Mouse (Mus musculus) CH12.LX (cell line): ENCODE measurements at regions not wholly inside any gene's neighbourhood (a gene's known extent, or its start where the extent isn't known, plus 50 kb on each side); places are given as distances from the start of the nearest gene placed in this dataset.

Experiments used
- DNase-seq: peaks from one replicate; pipeline ENCODE4 v3.0.0-alpha.2; 2013; ENCODE audit errors: extremely low read depth
- H3K27ac ChIP-seq: 2 replicates; pipeline ENCODE4 v1.5.1; 2012; ENCODE audit warnings: low read depth, mild to moderate bottlenecking, control low read depth, moderate library complexity; ENCODE audit not compliant: insufficient read depth
- H3K27me3 ChIP-seq: replicated peaks from 2 replicates; pipeline ENCODE3; 2012; ENCODE audit warnings: inconsistent platforms
- H3K36me3 ChIP-seq, 2 experiments: replicated peaks in 1 of 2; 2 replicates each; pipeline versions ENCODE3 to v1.6.1; 2012; ENCODE audit warnings: inconsistent platforms in 1 of 2, low read length in 1 of 2, mild to moderate bottlenecking in 1 of 2, mixed read lengths in 1 of 2, moderate library complexity in 1 of 2; ENCODE audit not compliant: control insufficient read depth in 1 of 2, insufficient read depth in 1 of 2
- H3K4me1 ChIP-seq, 2 experiments: 2 replicates each; pipeline ENCODE4 v1.6.1; 2012; ENCODE audit warnings: inconsistent platforms in 1 of 2, moderate library complexity in 1 of 2; ENCODE audit not compliant: insufficient read depth in 2 of 2, control insufficient read depth in 1 of 2
- H3K4me2 ChIP-seq: 2 replicates; pipeline ENCODE4 v1.6.1; 2012; ENCODE audit warnings: low read depth, mild to moderate bottlenecking, control low read depth; ENCODE audit not compliant: poor library complexity, insufficient read depth, severe bottlenecking
- H3K4me3 ChIP-seq, 3 experiments: fragments of 150-350 bp in 1 of 3; sonication (generic) in 1 of 3; replicated peaks in 1 of 3; 2 replicates each; pipeline versions ENCODE3 to v1.5.1; 2011 to 2012; ENCODE audit warnings: low read depth in 2 of 3, low read length in 2 of 3, mild to moderate bottlenecking in 2 of 3, moderate library complexity in 2 of 3, control low read depth in 1 of 3, improper control_type of control experiment in 1 of 3, inconsistent platforms in 1 of 3, mixed read lengths in 1 of 3; ENCODE audit not compliant: poor library complexity in 1 of 3
- H3K79me2 ChIP-seq: replicated peaks from 2 replicates; pipeline ENCODE4 v1.6.1; 2012; ENCODE audit warnings: mild to moderate bottlenecking, moderate library complexity; ENCODE audit not compliant: control insufficient read depth, poor library complexity, insufficient read depth, severe bottlenecking; ENCODE audit errors: extremely low read depth
- H3K9ac ChIP-seq: 2 replicates; pipeline ENCODE4 v1.6.1; 2012; ENCODE audit warnings: low read depth, mild to moderate bottlenecking, control low read depth, moderate library complexity; ENCODE audit not compliant: insufficient read depth
- H3K9me3 ChIP-seq: replicated peaks from 2 replicates; pipeline ENCODE3; 2012; ENCODE audit warnings: low read length, inconsistent platforms, mixed read lengths
- BHLHE40 ChIP-seq: IDR thresholded peaks from 2 replicates; pipeline ENCODE4 v1.6.1; 2011; ENCODE audit warnings: mild to moderate bottlenecking, low read depth, low read length, improper control_type of control experiment
- CHD1 ChIP-seq: IDR thresholded peaks from 2 replicates; pipeline ENCODE4 v1.6.1; 2012; ENCODE audit warnings: low read depth, low read length, improper control_type of control experiment, inconsistent platforms
- E2F4 ChIP-seq: IDR thresholded peaks from 2 replicates; pipeline ENCODE4 v1.6.1; 2011; ENCODE audit warnings: low read depth, low read length, improper control_type of control experiment; ENCODE audit not compliant: insufficient replicate concordance
- ELF1 ChIP-seq: IDR thresholded peaks from 2 replicates; pipeline ENCODE4 v1.6.1; 2014; ENCODE audit warnings: low read depth, mild to moderate bottlenecking, inconsistent platforms, low read length, improper control_type of control experiment
- EP300 ChIP-seq: IDR thresholded peaks from 2 replicates; pipeline ENCODE4 v1.6.1; 2011; ENCODE audit warnings: low read length, improper control_type of control experiment
- GABPA ChIP-seq: IDR thresholded peaks from 2 replicates; pipeline ENCODE4 v1.6.1; 2012; ENCODE audit warnings: low read depth, low read length, improper control_type of control experiment, inconsistent platforms; ENCODE audit not compliant: insufficient replicate concordance
- HCFC1 ChIP-seq: IDR thresholded peaks from 2 replicates; pipeline ENCODE4 v1.6.1; 2012; ENCODE audit warnings: low read depth, mild to moderate bottlenecking, inconsistent platforms, low read length, improper control_type of control experiment
- IRF4 ChIP-seq: IDR thresholded peaks from 2 replicates; pipeline ENCODE4 v1.6.1; 2014; ENCODE audit warnings: low read depth, mild to moderate bottlenecking, inconsistent platforms, low read length, improper control_type of control experiment
- JUND ChIP-seq: conservative IDR thresholded peaks from 2 replicates; pipeline ENCODE4 v1.6.1; 2011; ENCODE audit warnings: low read depth, low read length, improper control_type of control experiment
- MAFK ChIP-seq: IDR thresholded peaks from 2 replicates; pipeline ENCODE4 v1.6.1; 2011; ENCODE audit warnings: low read length, improper control_type of control experiment; ENCODE audit not compliant: insufficient replicate concordance
- MAX ChIP-seq: IDR thresholded peaks from 2 replicates; pipeline ENCODE4 v1.6.1; 2011; ENCODE audit warnings: low read length, improper control_type of control experiment
- MAZ ChIP-seq: IDR thresholded peaks from 2 replicates; pipeline ENCODE4 v1.6.1; 2012; ENCODE audit warnings: low read depth, mild to moderate bottlenecking, inconsistent platforms, low read length, improper control_type of control experiment, moderate library complexity
- MXI1 ChIP-seq: IDR thresholded peaks from 2 replicates; pipeline ENCODE4 v1.6.1; 2011; ENCODE audit warnings: mild to moderate bottlenecking, low read depth, low read length, improper control_type of control experiment
- NELFE ChIP-seq: IDR thresholded peaks from 2 replicates; pipeline ENCODE4 v1.6.1; 2011; ENCODE audit warnings: low read depth, low read length, improper control_type of control experiment
- POLR2AphosphoS2 ChIP-seq: IDR thresholded peaks from 2 replicates; pipeline ENCODE4 v1.6.1; 2011; ENCODE audit warnings: low read depth, low read length, improper control_type of control experiment
- RCOR1 ChIP-seq: conservative IDR thresholded peaks from 2 replicates; pipeline ENCODE4 v1.6.1; 2012; ENCODE audit warnings: low read depth, mild to moderate bottlenecking, inconsistent platforms, low read length, improper control_type of control experiment
- SIN3A ChIP-seq: IDR thresholded peaks from 2 replicates; pipeline ENCODE4 v1.6.1; 2012; ENCODE audit warnings: low read length, improper control_type of control experiment, inconsistent platforms
- SMC3 ChIP-seq: IDR thresholded peaks from 2 replicates; pipeline ENCODE4 v1.6.1; 2011; ENCODE audit warnings: low read depth, low read length, improper control_type of control experiment
- TBP ChIP-seq: conservative IDR thresholded peaks from 2 replicates; pipeline ENCODE4 v1.6.1; 2011; ENCODE audit warnings: low read depth, low read length, improper control_type of control experiment
- UBTF ChIP-seq: IDR thresholded peaks from 2 replicates; pipeline ENCODE4 v1.6.1; 2012; ENCODE audit warnings: low read depth, mild to moderate bottlenecking, inconsistent platforms, low read length, improper control_type of control experiment, moderate library complexity
- USF1 ChIP-seq: IDR thresholded peaks from 2 replicates; pipeline ENCODE4 v1.6.1; 2014; ENCODE audit warnings: low read depth, mild to moderate bottlenecking, inconsistent platforms, low read length, improper control_type of control experiment
- ZKSCAN1 ChIP-seq: IDR thresholded peaks from 2 replicates; pipeline ENCODE4 v1.6.1; 2012; ENCODE audit warnings: low read depth, inconsistent platforms, low read length, improper control_type of control experiment, borderline replicate concordance
- ZMIZ1 ChIP-seq: IDR thresholded peaks from 2 replicates; pipeline ENCODE4 v1.6.1; 2012; ENCODE audit warnings: low read depth, mild to moderate bottlenecking, inconsistent platforms, low read length, improper control_type of control experiment
- ZNF384 ChIP-seq: IDR thresholded peaks from 2 replicates; pipeline ENCODE4 v1.6.1; 2012; ENCODE audit warnings: low read depth, low read length, improper control_type of control experiment, inconsistent platforms
- dilution Hi-C: fragments of 300-500 bp; cut with MboI; formaldehyde crosslinking; loops from 2 replicates; pipeline ENCODE4 v1.14.3; 2020; ENCODE audit warnings: low sequenced_read_pairs; ENCODE audit not compliant: extremely low pct_unique_long_range_greater_than_20kb, extremely low pct_ligation_motif_present
- in situ Hi-C: fragments of 300-500 bp; cut with MboI; formaldehyde crosslinking; loops from 3 replicates; pipeline ENCODE4 v1.14.3; 2019; ENCODE audit warnings: low sequenced_read_pairs, low pct_ligation_motif_present, low pct_unique_long_range_greater_than_20kb, mixed read lengths

DNA sequence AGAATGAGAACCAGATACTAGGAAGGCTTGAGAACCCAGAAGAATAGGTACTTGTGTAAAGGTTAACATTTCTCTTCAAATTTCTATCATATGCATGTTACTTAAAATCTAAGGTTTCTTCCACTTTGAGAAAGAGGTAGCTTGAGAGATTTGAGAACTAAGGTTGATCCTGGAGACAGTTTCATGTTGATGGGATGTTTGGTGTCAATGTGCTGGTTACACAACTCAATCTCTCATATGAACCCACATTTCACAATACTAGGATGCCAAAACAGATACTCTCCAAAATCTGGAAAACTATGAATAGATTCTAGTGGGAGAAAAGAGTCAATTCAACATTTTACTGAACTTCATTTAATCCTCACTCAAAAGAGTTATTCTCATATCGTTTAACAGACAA is 589.1 kb upstream of the Tusc1 start:
- no peak for DNase-seq
- no peaks in the 10 kb centered on the region for H3K27me3 ChIP-seq
- dilution Hi-C loops (no loop called here), in situ Hi-C loops (no loop called here)
- H3K9ac ChIP-seq = no peak overlapping the region
- H3K27ac ChIP-seq = no peak overlapping the region
- no peaks in the 10 kb centered on the region for H3K79me2 ChIP-seq
- H3K4me2 ChIP-seq = no peak overlapping the region
- TF ChIP-seq USF1 (no peak), MAX (no peak)
- H3K36me3 ChIP-seq = no peaks in the 10 kb centered on the region
- H3K9me3 ChIP-seq = peaks cover 7% of the 10 kb centered on the region
- H3K4me1 ChIP-seq = no peaks in the 10 kb centered on the region
- H3K4me3 ChIP-seq = no peak overlapping the region

DNA sequence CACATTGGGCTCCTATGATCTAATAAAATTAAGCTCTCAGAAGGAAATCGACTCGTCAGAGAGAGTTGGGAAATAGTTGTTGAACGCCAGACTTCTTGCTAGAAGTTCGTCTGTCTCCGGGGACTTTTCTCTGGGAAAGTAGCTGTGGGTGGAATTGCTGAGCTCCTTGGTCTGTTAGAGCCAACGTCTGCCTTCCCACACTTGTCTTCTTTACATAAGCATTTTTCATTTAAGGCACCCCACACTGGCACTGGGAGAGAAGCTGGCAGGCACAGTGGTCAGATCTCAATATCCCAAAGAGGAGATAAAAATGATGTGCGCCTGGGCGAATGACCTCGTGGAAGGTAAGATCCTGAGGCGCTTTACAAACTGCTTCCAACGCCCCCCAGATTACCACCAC is 551.3 kb upstream of the Tusc1 start:
- DNase-seq = no peak
- dilution Hi-C loops (no loop called here), in situ Hi-C loops (no loop called here)
- no peak for TF ChIP-seq ZMIZ1
- TF ChIP-seq JUND = no peak
- no peak for TF ChIP-seq IRF4
- TF ChIP-seq TBP = no peak
- TF ChIP-seq ZKSCAN1 = no peak
- TF ChIP-seq POLR2AphosphoS2 = no peak
- TF ChIP-seq MAFK = no peak
- TF ChIP-seq SMC3 = no peak
- no peak overlapping the region for H3K4me2 ChIP-seq
- H3K27ac ChIP-seq = no peak overlapping the region
- H3K9ac ChIP-seq = no peak overlapping the region
- H3K4me3 ChIP-seq = no peak overlapping the region
- no peaks in the 10 kb centered on the region for H3K79me2 ChIP-seq
- H3K27me3 ChIP-seq = no peaks in the 10 kb centered on the region
- no peaks in the 10 kb centered on the region for H3K36me3 ChIP-seq
- no peaks in the 10 kb centered on the region for H3K4me1 ChIP-seq
- H3K9me3 ChIP-seq = peaks cover 6% of the 10 kb centered on the region

DNA sequence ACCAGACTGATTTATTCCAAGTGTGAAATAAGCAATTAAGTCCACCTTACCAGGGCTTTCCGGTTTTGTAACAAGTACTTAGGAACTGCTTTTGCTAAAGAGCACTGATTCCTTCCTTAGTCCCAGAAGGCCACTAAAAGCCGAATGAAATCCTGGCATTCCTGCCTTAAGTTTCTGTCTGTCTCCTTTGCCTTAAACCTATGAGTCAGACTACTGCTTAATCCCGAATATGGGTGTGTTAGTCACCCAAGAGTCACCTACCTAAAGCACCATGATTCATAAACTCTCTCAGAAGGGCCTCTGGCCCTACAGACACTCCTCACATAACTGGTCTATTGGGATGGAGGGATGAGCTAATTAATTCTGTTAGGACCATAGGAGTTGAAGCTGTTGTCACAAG is 546.0 kb upstream of the Tusc1 start:
- TF ChIP-seq GABPA = no peak
- TF ChIP-seq MAZ = no peak
- no peak for TF ChIP-seq TBP
- no peak for TF ChIP-seq ZNF384
- TF ChIP-seq EP300 = no peak
- TF ChIP-seq SMC3 = no peak
- TF ChIP-seq ELF1 = no peak
- TF ChIP-seq JUND = no peak
- TF ChIP-seq E2F4 = no peak
- no peak for TF ChIP-seq POLR2AphosphoS2
- TF ChIP-seq NELFE = no peak
- TF ChIP-seq RCOR1 = no peak
- TF ChIP-seq ZKSCAN1 = no peak
- TF ChIP-seq UBTF = no peak
- TF ChIP-seq CHD1 = no peak
- no peak for TF ChIP-seq MAFK
- no peak for TF ChIP-seq MXI1
- TF ChIP-seq SIN3A = no peak
- TF ChIP-seq HCFC1 = no peak
- TF ChIP-seq BHLHE40 = no peak
- Histone ChIP-seq H3K4me1 (no peaks in the 10 kb centered on the region), H3K4me3 (no peak overlapping the region), H3K27me3 (no peaks in the 10 kb centered on the region), H3K79me2 (no peaks in the 10 kb centered on the region), H3K4me2 (no peak overlapping the region), H3K27ac (no peak overlapping the region), H3K9me3 (peaks cover 11% of the 10 kb centered on the region), H3K9ac (no peak overlapping the region), H3K36me3 (no peaks in the 10 kb centered on the region)
- in situ Hi-C loops = no loop called here
- dilution Hi-C loops = no loop called here
- no peak for DNase-seq
